ENCODE assay signal across 7 mouse cellular contexts in the genomic region with DNA sequence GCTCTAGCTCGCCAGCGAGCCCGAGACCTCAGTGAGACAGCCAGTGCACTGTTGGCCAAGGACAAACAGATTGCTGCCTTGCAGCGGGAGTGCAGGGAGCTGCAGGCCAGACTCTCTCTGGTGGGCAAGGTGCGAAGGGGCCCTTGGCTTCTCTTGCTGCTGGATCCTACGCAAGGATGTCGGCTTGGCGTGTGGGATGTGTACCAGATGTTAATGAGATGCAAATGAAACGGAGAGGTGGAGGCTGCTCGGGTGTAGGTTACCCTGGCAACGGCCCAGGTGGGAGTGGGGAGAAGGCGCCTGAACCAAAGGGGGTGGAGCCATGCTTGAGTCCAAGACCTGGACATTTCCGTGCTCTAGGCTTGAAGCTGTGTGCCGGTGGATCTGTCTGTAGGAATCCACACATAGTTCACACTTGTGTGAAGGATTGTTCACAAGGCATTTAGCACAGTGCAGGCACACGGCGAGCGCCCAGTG. TPM values are rescaled to one million over a fixed set of nuclear protein-coding genes. Genes with fewer than 3 reads are reported as not detected.
DNase-seq lines count a peak whose midpoint lies in the region; ATAC-seq and TF ChIP-seq lines count a peak whose summit lies in the region.

No protein-coding gene starts in this region.

- H3K9me3 ChIP-seq in ES-Bruce4 (replicated peaks; ENCODE audit: control insufficient read depth, insufficient read depth, low read length, poor library complexity, severe bottlenecking) = no peaks in the 10 kb centered on the region
- no peaks in the 10 kb centered on the region for H3K9me3 ChIP-seq in hindbrain, postnatal 0 days (ENCODE audit: low read length)
- no peaks in the 10 kb centered on the region for H3K9me3 ChIP-seq in midbrain, embryonic 15.5 days

- peak overlapping the region; percentile 58 for H3K4me3 ChIP-seq in ES-Bruce4 (ENCODE audit: low read depth, low read length)
- peak overlapping the region; percentile 73 for H3K4me3 ChIP-seq in hindbrain, postnatal 0 days (ENCODE audit: low read length)
- peak overlapping the region; percentile 63 for H3K4me3 ChIP-seq in midbrain, embryonic 15.5 days

- peak; percentile 45 for DNase-seq in CD4-positive helper T cell, adult 2 months (ENCODE audit: low read depth, low spot score)
- peak; percentile 65 for DNase-seq in embryo, embryonic 10.5 days (ENCODE audit: low spot score)
- peak; percentile 85 for DNase-seq in hindbrain, postnatal 0 days (ENCODE audit: low spot score)
- peak; percentile 72 to 91 for DNase-seq in left cerebral cortex, adult 8-10 months (ENCODE audit: low spot score in 2 of 2)

- TF ChIP-seq CTCF in ES-Bruce4 (IDR thresholded peaks at IDR 0.05; ENCODE audit: low read depth, low read length) = no peak
- no peak; the same call in 1 of the 2 replicates for TF ChIP-seq CTCF in hindbrain, postnatal 0 days (IDR thresholded peaks at IDR 0.05; ENCODE audit: low read depth)

- peak; percentile 27 for ATAC-seq in hindbrain, postnatal 0 days
- peak; percentile 69 for ATAC-seq in midbrain, embryonic 15.5 days (replicated peaks)
- no peak for ATAC-seq in megakaryocyte progenitor cell, adult 5-6 weeks (replicated peaks; ENCODE audit: poor library complexity)

- peak overlapping the region; percentile 99 for H3K4me2 ChIP-seq in hindbrain, postnatal 0 days (ENCODE audit: low read depth, low read length)
- peak overlapping the region; percentile 91 for H3K4me2 ChIP-seq in midbrain, embryonic 15.5 days

- no peak for TF ChIP-seq EP300 in ES-Bruce4 (IDR thresholded peaks at IDR 0.05; ENCODE audit: insufficient read depth, low read depth, low read length)

- peaks cover 5% of the 10 kb centered on the region; the same call in 1 of the 2 replicates for H3K27me3 ChIP-seq in ES-Bruce4 (ENCODE audit: control insufficient read depth, insufficient read depth, low read length, poor library complexity, severe bottlenecking)
- H3K27me3 ChIP-seq in hindbrain, postnatal 0 days (ENCODE audit: insufficient read depth, low read length) = no peaks in the 10 kb centered on the region
- no peaks in the 10 kb centered on the region for H3K27me3 ChIP-seq in midbrain, embryonic 15.5 days (replicated peaks)

- H3K9ac ChIP-seq in ES-Bruce4 (ENCODE audit: low read depth, poor library complexity, severe bottlenecking) = peak overlapping the region; percentile 77; the same call in 1 of the 2 replicates
- peak overlapping the region; percentile 66 for H3K9ac ChIP-seq in hindbrain, postnatal 0 days (replicated peaks; ENCODE audit: low read length)
- H3K9ac ChIP-seq in midbrain, embryonic 15.5 days = peak overlapping the region; percentile 74

- no peak for TF ChIP-seq POLR2A in ES-Bruce4 (IDR thresholded peaks at IDR 0.05; ENCODE audit: insufficient read depth, low read length)

- H3K4me1 ChIP-seq in ES-Bruce4 (ENCODE audit: control insufficient read depth, insufficient read depth, low read length) = no peaks in the 10 kb centered on the region
- H3K4me1 ChIP-seq in hindbrain, postnatal 0 days (ENCODE audit: insufficient read depth, low read length) = peaks cover 9% of the 10 kb centered on the region; the same call in 1 of the 2 replicates
- peaks cover 57% of the 10 kb centered on the region for H3K4me1 ChIP-seq in midbrain, embryonic 15.5 days

- WGBS in hindbrain, postnatal 0 days = 2% methylated on average over 17 of the region's 17 CpGs
- WGBS in midbrain, embryonic 15.5 days = under 1% methylated on average over 17 of the region's 17 CpGs

- H3K27ac ChIP-seq in ES-Bruce4 (ENCODE audit: insufficient read depth, low read length) = no peak overlapping the region
- H3K27ac ChIP-seq in hindbrain, postnatal 0 days = peak overlapping the region; percentile 74
- H3K27ac ChIP-seq in midbrain, embryonic 15.5 days = peak overlapping the region; percentile 84

- no peaks in the 10 kb centered on the region for H3K36me3 ChIP-seq in ES-Bruce4 (ENCODE audit: control insufficient read depth, insufficient read depth, low read length, poor library complexity, severe bottlenecking)
- H3K36me3 ChIP-seq in hindbrain, postnatal 0 days (ENCODE audit: insufficient read depth, low read length) = peaks cover 10% of the 10 kb centered on the region
- 0 out of 2 replicates have a peak, but pooled peaks cover 4% of the 10 kb centered on the region for H3K36me3 ChIP-seq in midbrain, embryonic 15.5 days (replicated peaks)

RNA-seq across cellular contexts. Expression of a gene that starts 3.2 kb away (rescaled TPM):
- 3.2 and 5.1 TPM in 2 replicates for polyA plus RNA-seq in ES-Bruce4 (2011; ENCODE audit: insufficient read depth, insufficient read length, low read depth, missing spikeins)
- 103 and 137 TPM in 2 replicates for total RNA-seq in hindbrain, postnatal 0 days (2014; rRNA removed)
- polyA plus RNA-seq in hindbrain, postnatal 0 days (2015; fragmentation: Nextera tagmentation; extraction: Ambion mirVana) = 33.2 and 35.6 TPM in 2 replicates
- 100 to 1,000 TPM; 162 to 192 (median 176) TPM for total RNA-seq in left cerebral cortex, adult 8-10 months (2022)
- 65.8 and 72.5 TPM in 2 replicates for polyA plus RNA-seq in midbrain, embryonic 15.5 days (2015; fragmentation: Nextera tagmentation; extraction: Ambion mirVana)
- total RNA-seq in megakaryocyte progenitor cell, adult 5-6 weeks (2015) = 34.1 and 38.5 TPM in 2 replicates
- total RNA-seq in megakaryocyte progenitor cell, adult 5-6 weeks (2017) = 47.0 and 66.4 TPM in 2 replicates

RNA-seq across cellular contexts. Expression of a gene that starts 26.2 kb away (rescaled TPM):
- 83.6 and 86.3 TPM in 2 replicates for polyA plus RNA-seq in ES-Bruce4 (2011; ENCODE audit: insufficient read depth, insufficient read length, low read depth, missing spikeins)
- total RNA-seq in hindbrain, postnatal 0 days (2014; rRNA removed) = 60.7 and 63.5 TPM in 2 replicates
- 125 and 135 TPM in 2 replicates for polyA plus RNA-seq in hindbrain, postnatal 0 days (2015; fragmentation: Nextera tagmentation; extraction: Ambion mirVana)
- 10 to 100 TPM; 63.2 to 84.3 (median 76.2) TPM for total RNA-seq in left cerebral cortex, adult 8-10 months (2022)
- polyA plus RNA-seq in midbrain, embryonic 15.5 days (2015; fragmentation: Nextera tagmentation; extraction: Ambion mirVana) = 136 and 137 TPM in 2 replicates
- 147 and 161 TPM in 2 replicates for total RNA-seq in megakaryocyte progenitor cell, adult 5-6 weeks (2015)
- 52.8 and 63.7 TPM in 2 replicates for total RNA-seq in megakaryocyte progenitor cell, adult 5-6 weeks (2017)

RNA-seq across cellular contexts. Expression of a gene that starts 29.8 kb away (rescaled TPM):
- polyA plus RNA-seq in ES-Bruce4 (2011; ENCODE audit: insufficient read depth, insufficient read length, low read depth, missing spikeins) = not detected in 2 replicates
- total RNA-seq in hindbrain, postnatal 0 days (2014; rRNA removed) = 0.37 TPM in 1 of 2 replicates, not detected in the other
- 0.10 and 0.55 TPM in 2 replicates for polyA plus RNA-seq in hindbrain, postnatal 0 days (2015; fragmentation: Nextera tagmentation; extraction: Ambion mirVana)
- total RNA-seq in left cerebral cortex, adult 8-10 months (2022) = under 1 TPM in 1 of 4 experiments, not detected in 3; 0.55 TPM
- 0.12 and 1.2 TPM in 2 replicates for polyA plus RNA-seq in midbrain, embryonic 15.5 days (2015; fragmentation: Nextera tagmentation; extraction: Ambion mirVana)
- 13,257 and 15,415 TPM in 2 replicates for total RNA-seq in megakaryocyte progenitor cell, adult 5-6 weeks (2015)
- 8,081 and 8,928 TPM in 2 replicates for total RNA-seq in megakaryocyte progenitor cell, adult 5-6 weeks (2017)

Comparison
In these comparisons a context has a peak if more than half of its experiments do, and no peak if none do; other contexts are left out.
1. RNA of a gene that starts 29.8 kb away (total RNA-seq): 8,081 to 15,415 TPM in megakaryocyte progenitor cell, adult 5-6 weeks; 0.37 TPM in hindbrain, postnatal 0 days and 0.55 TPM in left cerebral cortex, adult 8-10 months; every median in the first group is over 1,000 times any median in the second.
2. Peak in every context shown above with its lines, with median percentiles within 50 percentile points of each other: DNase-seq, H3K4me3 ChIP-seq and H3K9ac ChIP-seq.